Mouse (Mus musculus): ENCODE data around the gene Idh3a. TPM values are rescaled to one million over a fixed set of nuclear protein-coding genes. Genes with fewer than 3 reads are reported as not detected.

Gene Idh3a
- polyA plus RNA-seq, 1 experiment: 13.8 TPM

GRCm38 (mm10) chr9:54646252-54646651 lies 60.1 kb downstream of the Idh3a start:
- no peaks in the 10 kb centered on the region; the same call in 1 of the 2 replicates for H3K4me1 ChIP-seq (ENCODE audit: control insufficient read depth, insufficient read depth, low read length)
- peak overlapping the region; percentile 14; the same call in 1 of the 2 replicates for H3K4me3 ChIP-seq (ENCODE audit: control insufficient read depth, low read depth, low read length)
- TF ChIP-seq CTCF (IDR thresholded peaks at IDR 0.05; ENCODE audit: control insufficient read depth, insufficient read depth, insufficient replicate concordance, low read depth, low read length): no peak
- TF ChIP-seq POLR2A (IDR thresholded peaks at IDR 0.05; ENCODE audit: control insufficient read depth, low read depth, low read length): no peak
- H3K36me3 ChIP-seq (ENCODE audit: control insufficient read depth, insufficient read depth, low read length): no peaks in the 10 kb centered on the region
- H3K27me3 ChIP-seq (ENCODE audit: control insufficient read depth, insufficient read depth, low read length): no peaks in the 10 kb centered on the region
- H3K27ac ChIP-seq (ENCODE audit: control insufficient read depth, insufficient read depth, low read depth, low read length): no peak overlapping the region

GRCm38 (mm10) chr9:54647456-54647855 lies 61.3 kb downstream of the Idh3a start:
- H3K4me3 ChIP-seq (ENCODE audit: control insufficient read depth, low read depth, low read length): no peak overlapping the region
- no peaks in the 10 kb centered on the region for H3K27me3 ChIP-seq (ENCODE audit: control insufficient read depth, insufficient read depth, low read length)
- TF ChIP-seq POLR2A (IDR thresholded peaks at IDR 0.05; ENCODE audit: control insufficient read depth, low read depth, low read length) (no peak), CTCF (IDR thresholded peaks at IDR 0.05; ENCODE audit: control insufficient read depth, insufficient read depth, insufficient replicate concordance, low read depth, low read length) (no peak)
- H3K36me3 ChIP-seq (ENCODE audit: control insufficient read depth, insufficient read depth, low read length): no peaks in the 10 kb centered on the region
- H3K27ac ChIP-seq (ENCODE audit: control insufficient read depth, insufficient read depth, low read depth, low read length): no peak overlapping the region
- H3K4me1 ChIP-seq (ENCODE audit: control insufficient read depth, insufficient read depth, low read length): no peaks in the 10 kb centered on the region; the same call in 1 of the 2 replicates

- Histone ChIP-seq H3K27ac (ENCODE audit: control insufficient read depth, insufficient read depth, low read depth, low read length) (no peak overlapping the region; the same call in 1 of the 2 replicates), H3K4me3 (ENCODE audit: control insufficient read depth, low read depth, low read length) (no peak overlapping the region), H3K36me3 (ENCODE audit: control insufficient read depth, insufficient read depth, low read length) (no peaks in the 10 kb centered on the region), H3K27me3 (ENCODE audit: control insufficient read depth, insufficient read depth, low read length) (no peaks in the 10 kb centered on the region), H3K4me1 (ENCODE audit: control insufficient read depth, insufficient read depth, low read length) (no peaks in the 10 kb centered on the region)
- TF ChIP-seq CTCF (IDR thresholded peaks at IDR 0.05; ENCODE audit: control insufficient read depth, insufficient read depth, insufficient replicate concordance, low read depth, low read length) (no peak), POLR2A (IDR thresholded peaks at IDR 0.05; ENCODE audit: control insufficient read depth, low read depth, low read length) (no peak)
These were observed 63.2 kb downstream of the Idh3a start for GRCm38 (mm10) chr9:54649360-54649759.

- H3K27me3 ChIP-seq (ENCODE audit: control insufficient read depth, insufficient read depth, low read length): no peaks in the 10 kb centered on the region
- TF ChIP-seq POLR2A (IDR thresholded peaks at IDR 0.05; ENCODE audit: control insufficient read depth, low read depth, low read length): no peak
- no peak for TF ChIP-seq CTCF (IDR thresholded peaks at IDR 0.05; ENCODE audit: control insufficient read depth, insufficient read depth, insufficient replicate concordance, low read depth, low read length)
- H3K36me3 ChIP-seq (ENCODE audit: control insufficient read depth, insufficient read depth, low read length): no peaks in the 10 kb centered on the region
- no peak overlapping the region for H3K4me3 ChIP-seq (ENCODE audit: control insufficient read depth, low read depth, low read length)
- H3K27ac ChIP-seq (ENCODE audit: control insufficient read depth, insufficient read depth, low read depth, low read length): no peak overlapping the region
- H3K4me1 ChIP-seq (ENCODE audit: control insufficient read depth, insufficient read depth, low read length): no peaks in the 10 kb centered on the region
These were observed 66.6 kb downstream of the Idh3a start for GRCm38 (mm10) chr9:54652778-54653177.

Other genes with a start within 250 kb of the Idh3a start
- 8.7 and 9.8 TPM in 2 replicates for gene Dmxl2, start 84.7 kb upstream of the Idh3a start, polyA plus RNA-seq (2012; rRNA removed)
- 4.3 and 4.4 TPM in 2 replicates for gene Sh2d7, start 47.4 kb upstream of the Idh3a start, polyA plus RNA-seq (2012; rRNA removed)
- gene Cib2, start 26.1 kb upstream of the Idh3a start, polyA plus RNA-seq (2012; rRNA removed): 3.2 and 3.6 TPM in 2 replicates
- 91.8 and 114 TPM in 2 replicates for gene Acsbg1, start 75.5 kb downstream of the Idh3a start, polyA plus RNA-seq (2012; rRNA removed)
- gene Dnaja4, start 112.5 kb downstream of the Idh3a start, polyA plus RNA-seq (2012; rRNA removed): 129 and 142 TPM in 2 replicates
- 24.5 and 26.9 TPM in 2 replicates for gene Wdr61, start 148.2 kb downstream of the Idh3a start, polyA plus RNA-seq (2012; rRNA removed)
- gene Crabp1, start 178.4 kb downstream of the Idh3a start, polyA plus RNA-seq (2012; rRNA removed): 12.2 and 13.1 TPM in 2 replicates

Measured in testis, adult 2 months (tissue).